Mouse (Mus musculus) megakaryocyte, embryonic 14.5 days (primary cell): ENCODE data around the gene Wdtc1.

Source experiments
- FLI1 ChIP-seq: IDR thresholded peaks from 2 replicates; pipeline ENCODE4 v1.6.1; 2012; ENCODE audit warnings: low read length, inconsistent platforms, mixed read lengths
- GATA1 ChIP-seq: IDR thresholded peaks from 3 replicates; pipeline ENCODE4 v1.6.1; 2012; ENCODE audit warnings: mixed read lengths, low read length, inconsistent platforms, borderline replicate concordance

DNA sequence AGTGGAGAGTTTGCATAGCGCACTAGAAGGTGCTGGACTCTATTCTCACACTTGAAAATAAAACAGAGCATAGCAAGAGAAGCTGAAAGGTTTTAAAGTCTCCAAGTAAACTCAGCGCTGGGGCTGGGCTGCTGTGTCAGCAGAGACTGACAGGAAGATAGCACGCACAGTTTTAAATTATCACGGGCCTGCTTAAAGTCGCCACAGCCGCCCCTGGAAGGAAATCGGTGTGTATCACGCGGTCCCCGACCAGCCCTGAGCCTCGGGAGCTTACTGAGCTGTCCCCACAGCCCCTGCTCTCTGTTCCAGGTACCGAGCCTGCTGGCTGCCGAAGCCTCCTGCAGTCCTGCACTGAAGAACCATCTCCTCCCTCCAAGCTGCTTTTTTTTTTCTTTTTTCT is 48.7 kb upstream of the Wdtc1 start:
- no peak for TF ChIP-seq GATA1
- no peak for TF ChIP-seq FLI1
